Mouse (Mus musculus) brain, embryonic 14.5 days (tissue): ENCODE measurements around the gene Irx4. TPM values are rescaled to one million over a fixed set of nuclear protein-coding genes. Genes with fewer than 3 reads are reported as not detected.
A peak's percentile ranks its signal among the peaks of the same experiment; 100 is the strongest.

Experiments
- DNase-seq: peaks from one replicate; pipeline ENCODE4 v3.0.0-alpha.2; 2011; ENCODE audit warnings: low read depth
- CTCF ChIP-seq: fragments of 200-500 bp; IDR thresholded peaks from 2 replicates; pipeline ENCODE4 v1.5.1; 2012; ENCODE audit warnings: inconsistent platforms, mild to moderate bottlenecking, moderate library complexity, borderline replicate concordance; ENCODE audit not compliant: insufficient read depth, insufficient read length; ENCODE audit errors: extremely low read depth
- POLR2A ChIP-seq: fragments of 200-500 bp; IDR thresholded peaks from 2 replicates; pipeline ENCODE4 v1.6.1; 2012; ENCODE audit warnings: mild to moderate bottlenecking, inconsistent platforms, borderline replicate concordance; ENCODE audit not compliant: poor library complexity, insufficient read depth, insufficient read length, severe bottlenecking; ENCODE audit errors: extremely low read depth
- polyA plus RNA-seq: library from polyadenylated mRNA; depleted of rRNA; stranded (reverse); fragments of >200 nt; gene quantifications from 2 replicates; pipeline ENCODE4 v1.2.3, GENCODE M21; 2012; rRNA removed

Gene Irx4
- polyA plus RNA-seq, 1 experiment, result 4.7 TPM

GRCm38 (mm10) chr13:73305398-73306084 is 45.3 kb downstream of the Irx4 start:
- DNase-seq, result peak; percentile 74
- TF ChIP-seq CTCF (no peak), POLR2A (no peak)

GRCm38 (mm10) chr13:73306085-73306410 is 45.8 kb downstream of the Irx4 start:
- TF ChIP-seq POLR2A (no peak), CTCF (no peak)
- DNase-seq, result no peak

GRCm38 (mm10) chr13:73306430-73306829 is 46.2 kb downstream of the Irx4 start:
- TF ChIP-seq POLR2A (no peak), CTCF (no peak)
- peak; percentile 61 for DNase-seq

GRCm38 (mm10) chr13:73310183-73310929 is 50.1 kb downstream of the Irx4 start:
- no peak for TF ChIP-seq POLR2A
- peak; percentile 77 for TF ChIP-seq CTCF
- DNase-seq, result peak; percentile 63

Other genes starting within 250 kb of the Irx4 start
- 58.7 and 91.7 TPM in 2 replicates for gene Mrpl36, start 68.0 kb downstream of the Irx4 start, polyA plus RNA-seq
- gene Ndufs6, start 68.1 kb downstream of the Irx4 start, polyA plus RNA-seq, result 198 and 233 TPM in 2 replicates
- gene Lpcat1, start 206.7 kb downstream of the Irx4 start, polyA plus RNA-seq, result 91.4 and 99.1 TPM in 2 replicates